Mouse (Mus musculus) thymus, adult 2 months (tissue): ENCODE measurements around the gene Nkx1-2. TPM values are rescaled to one million over a fixed set of nuclear protein-coding genes. Genes with fewer than 3 reads are reported as not detected.

Source experiments
- DNase-seq: peaks from one replicate; pipeline ENCODE4 v3.0.0; 2021
- H3K27ac ChIP-seq: fragments of 200-500 bp; 2 replicates; pipeline ENCODE4 v1.5.1; 2012; ENCODE audit warnings: low read length, control low read depth; ENCODE audit not compliant: control insufficient read depth, insufficient read depth
- H3K27me3 ChIP-seq: fragments of 200-500 bp; 2 replicates; pipeline ENCODE4 v1.6.1; 2012; ENCODE audit warnings: mild to moderate bottlenecking, low read length, moderate library complexity, mixed read lengths; ENCODE audit not compliant: control insufficient read depth, insufficient read depth
- H3K36me3 ChIP-seq: fragments of 200-500 bp; 2 replicates; pipeline ENCODE4 v1.6.1; 2012; ENCODE audit warnings: mild to moderate bottlenecking, low read length, moderate library complexity; ENCODE audit not compliant: control insufficient read depth, insufficient read depth
- H3K4me1 ChIP-seq: fragments of 200-500 bp; replicated peaks from 2 replicates; pipeline ENCODE4 v1.6.1; 2012; ENCODE audit warnings: low read length; ENCODE audit not compliant: control insufficient read depth, insufficient read depth
- H3K4me3 ChIP-seq: fragments of 200-500 bp; 2 replicates; pipeline ENCODE4 v1.5.1; 2012; ENCODE audit warnings: mild to moderate bottlenecking, low read length, control low read depth, moderate library complexity; ENCODE audit not compliant: control insufficient read depth, insufficient read depth
- CTCF ChIP-seq: fragments of 200-500 bp; IDR thresholded peaks from 2 replicates; pipeline ENCODE4 v1.5.1; 2012; ENCODE audit warnings: mild to moderate bottlenecking, control low read depth, low read length, moderate library complexity, borderline replicate concordance; ENCODE audit not compliant: control insufficient read depth, poor library complexity, insufficient read depth; ENCODE audit errors: extremely low read depth
- POLR2A ChIP-seq: fragments of 200-500 bp; IDR thresholded peaks from 2 replicates; pipeline ENCODE4 v1.6.1; 2012; ENCODE audit warnings: mild to moderate bottlenecking, low read length, control low read depth, moderate library complexity; ENCODE audit not compliant: control insufficient read depth, poor library complexity, insufficient read depth; ENCODE audit errors: extremely low read depth
- WGBS: fragments of 180-500 bp; shearing (Covaris S2); methylation state at CpG from one replicate; pipeline ENCODE4 v1.1.7; 2018; 5-methylcytosine and 5-hydroxymethylcytosine counted together
- polyA plus RNA-seq: library from polyadenylated mRNA; depleted of rRNA; stranded (reverse); fragments of >200 nt; gene quantifications from 2 replicates; pipeline ENCODE4 v1.2.3, GENCODE M21; 2012; rRNA removed

The Nkx1-2 gene
- polyA plus RNA-seq, result 0.24 and 0.27 TPM in 2 replicates

DNA sequence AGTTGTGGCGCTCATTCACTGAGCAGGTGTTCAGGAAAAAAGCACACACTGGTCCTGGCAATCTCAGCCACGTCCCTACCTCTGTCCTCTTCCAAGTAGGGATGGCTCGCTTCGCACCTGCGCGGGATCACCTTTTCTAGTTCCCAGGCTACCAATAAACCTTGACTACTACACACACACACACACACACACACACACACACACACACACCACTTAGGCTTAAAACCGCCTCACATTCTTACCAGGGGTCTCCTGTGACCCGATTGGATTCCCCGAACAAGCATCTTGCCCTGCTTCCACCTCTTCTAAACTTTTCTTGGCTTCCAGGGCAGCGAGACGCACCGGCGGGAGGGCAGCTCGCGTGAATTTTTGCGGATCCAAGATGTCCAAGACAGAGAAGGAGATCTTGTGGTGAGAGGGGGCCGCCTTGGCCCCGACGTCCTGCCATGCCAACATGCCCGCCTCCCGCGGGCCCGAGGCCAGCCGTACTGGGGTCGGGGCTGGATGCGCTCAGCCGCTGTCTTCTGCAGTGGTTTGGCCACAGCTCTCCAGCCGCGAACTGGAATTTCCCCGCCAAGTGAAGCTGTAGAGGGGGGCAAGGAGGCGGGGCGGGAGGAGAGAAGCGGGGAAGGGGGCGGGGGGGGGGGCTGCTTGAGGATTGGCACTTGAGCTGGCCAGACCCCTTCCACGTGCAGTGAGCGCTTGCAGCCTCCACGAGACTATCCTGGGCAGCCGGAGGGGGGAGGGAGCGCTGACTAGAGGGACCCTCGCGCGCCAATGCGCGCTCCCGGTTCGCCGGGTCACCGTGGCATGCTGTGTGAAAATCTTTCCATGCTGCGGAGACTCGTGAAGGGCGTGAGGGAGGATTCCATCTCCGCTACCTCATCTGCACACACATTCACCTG is at the start of gene Nkx1-2:
TSS of gene Nkx1-2 (minus strand) at position 567 of the 905 bp plus-strand sequence.
- Histone ChIP-seq H3K27ac (no peak within 1 kb of the TSS), H3K36me3 (no peaks in the 10 kb centered on the region), H3K4me1 (peaks cover 12% of the 10 kb centered on the region), H3K4me3 (0 out of 2 replicates have a peak within 1 kb of the TSS, but pooled peaks have one; percentile 0), H3K27me3 (peaks cover 21% of the 10 kb centered on the region)
- WGBS, result 2% methylated on average over 52 of the region's 52 CpGs
- DNase-seq, result no peak
- no peak for TF ChIP-seq POLR2A
- TF ChIP-seq CTCF, result no peak

GRCm38 (mm10) chr7:132646514-132646913 is 47.1 kb upstream of the Nkx1-2 start:
- Histone ChIP-seq H3K4me3 (no peak overlapping the region), H3K27me3 (no peaks in the 10 kb centered on the region), H3K36me3 (no peaks in the 10 kb centered on the region), H3K4me1 (no peaks in the 10 kb centered on the region), H3K27ac (no peak overlapping the region)
- WGBS, result 97% methylated on average over 1 of the region's 1 CpGs
- DNase-seq, result no peak
- TF ChIP-seq POLR2A (no peak), CTCF (no peak)

- WGBS, result 89% methylated on average over 11 of the region's 11 CpGs
- TF ChIP-seq CTCF (no peak), POLR2A (no peak)
- H3K4me1 ChIP-seq, result no peaks in the 10 kb centered on the region
- H3K27ac ChIP-seq, result no peak overlapping the region
- H3K27me3 ChIP-seq, result no peaks in the 10 kb centered on the region
- H3K4me3 ChIP-seq, result no peak overlapping the region
- no peaks in the 10 kb centered on the region for H3K36me3 ChIP-seq
- DNase-seq, result no peak
Measured at GRCm38 (mm10) chr7:132644605-132645279, 45.3 kb upstream of the Nkx1-2 start.

DNA sequence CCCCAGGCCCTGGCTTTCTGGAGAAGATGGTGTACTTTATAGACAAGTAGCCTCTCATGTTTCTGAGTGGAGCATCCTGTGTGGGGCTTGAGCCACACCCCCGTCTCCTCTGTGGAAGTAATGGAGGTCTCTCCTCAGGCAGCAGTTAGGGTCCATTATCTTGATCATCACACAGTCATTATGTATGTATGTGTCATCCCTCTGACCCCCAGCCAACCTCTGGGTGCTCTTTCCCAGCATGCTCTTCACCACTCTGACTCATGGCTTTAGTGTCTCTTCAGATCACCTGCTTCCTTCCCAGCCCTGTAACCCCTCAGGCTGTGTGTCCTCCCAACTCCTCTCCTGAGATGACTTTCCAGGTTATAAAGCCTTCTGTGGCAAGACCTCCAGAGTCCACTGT is 42.2 kb upstream of the Nkx1-2 start:
- Histone ChIP-seq H3K4me1 (no peaks in the 10 kb centered on the region), H3K27ac (no peak overlapping the region), H3K36me3 (no peaks in the 10 kb centered on the region), H3K4me3 (no peak overlapping the region), H3K27me3 (no peaks in the 10 kb centered on the region)
- TF ChIP-seq CTCF, result no peak
- TF ChIP-seq POLR2A, result no peak
- no peak for DNase-seq
- WGBS, result 100% methylated on average over 1 of the region's 1 CpGs

DNA sequence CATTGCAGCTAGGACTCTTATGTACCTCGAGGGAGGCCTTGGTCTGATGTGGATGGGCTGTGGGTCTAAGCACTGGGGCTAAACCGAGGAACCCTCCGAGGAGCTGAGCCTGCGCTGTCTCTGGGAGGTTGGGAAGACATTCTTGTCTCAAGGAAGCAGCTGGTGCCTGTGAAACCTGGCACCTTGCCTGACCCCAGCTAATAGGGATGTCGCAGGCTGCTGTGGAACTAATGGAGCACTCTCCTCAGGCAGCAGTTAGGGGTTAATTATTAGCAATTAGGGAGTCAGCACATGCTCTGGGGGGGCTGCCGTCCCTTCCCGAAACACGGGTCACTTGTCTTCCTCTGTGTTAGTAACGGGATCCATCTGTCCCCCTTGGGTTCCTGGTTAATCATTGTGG is 41.5 kb upstream of the Nkx1-2 start:
- Histone ChIP-seq H3K4me1 (no peaks in the 10 kb centered on the region), H3K4me3 (no peak overlapping the region), H3K27ac (no peak overlapping the region), H3K27me3 (no peaks in the 10 kb centered on the region), H3K36me3 (no peaks in the 10 kb centered on the region)
- no peak for DNase-seq
- WGBS, result 84% methylated on average over 9 of the region's 9 CpGs
- TF ChIP-seq CTCF, result no peak
- TF ChIP-seq POLR2A, result no peak

GRCm38 (mm10) chr7:132638446-132639087 is 39.1 kb upstream of the Nkx1-2 start:
- H3K4me3 ChIP-seq, result no peak overlapping the region
- H3K27me3 ChIP-seq, result no peaks in the 10 kb centered on the region
- H3K27ac ChIP-seq, result no peak overlapping the region
- peak; percentile 37 for DNase-seq
- WGBS, result 73% methylated on average over 12 of the region's 12 CpGs
- H3K4me1 ChIP-seq, result no peaks in the 10 kb centered on the region
- H3K36me3 ChIP-seq, result no peaks in the 10 kb centered on the region
- no peak for TF ChIP-seq POLR2A
- no peak for TF ChIP-seq CTCF
